Mouse (Mus musculus) v-Abl transformed pro-B cells (cell line): Measurements from ENCODE around the gene Itgb5.

Experiments
- in situ Hi-C, 2 experiments: fragments of 400-800 bp; cut with MboI; formaldehyde crosslinking; loops; one replicate each; pipeline ENCODE4 v1.15.1; 2025; ENCODE audit not compliant: unreplicated experiment in 2 of 2

Itgb5 gene

GRCm38 (mm10) chr16:33829301-33829831 is at the start of gene Itgb5:
Gene Itgb5, plus strand, starts transcription at chr16:33829665.
- in situ Hi-C loops, result loop anchor here (5.0 to 10.0 kb wide), 4 partner anchors 115 to 885 kb away; no protein-coding TSS in a partner anchor

- in situ Hi-C loops, result no loop called here
Measured at GRCm38 (mm10) chr16:33781789-33782728, 47.4 kb upstream of the Itgb5 start.

GRCm38 (mm10) chr16:33782729-33783091 is 46.8 kb upstream of the Itgb5 start:
- in situ Hi-C loops, result no loop called here

- in situ Hi-C loops, result no loop called here
Measured at GRCm38 (mm10) chr16:33784547-33784946, 44.9 kb upstream of the Itgb5 start.

GRCm38 (mm10) chr16:33785092-33785704 is 44.3 kb upstream of the Itgb5 start:
- in situ Hi-C loops, result no loop called here

GRCm38 (mm10) chr16:33786657-33787390 is 42.6 kb upstream of the Itgb5 start:
- in situ Hi-C loops, result no loop called here

GRCm38 (mm10) chr16:33793846-33794791 is 35.3 kb upstream of the Itgb5 start, which contains the start of gene Muc13:
Gene Muc13, plus strand, starts transcription at chr16:33794037.
- in situ Hi-C loops, result loop anchor here in 1 of 2 experiments (5.0 kb wide), 1 partner anchor 47 kb away; no protein-coding TSS in a partner anchor

GRCm38 (mm10) chr16:33795106-33795505 is 34.4 kb upstream of the Itgb5 start:
- in situ Hi-C loops, result loop anchor here in 1 of 2 experiments (5.0 kb wide), 1 partner anchor 48 kb away; no protein-coding TSS in a partner anchor

GRCm38 (mm10) chr16:33795887-33796286 is 33.6 kb upstream of the Itgb5 start:
- in situ Hi-C loops, result loop anchor here in 1 of 2 experiments (5.0 kb wide), 1 partner anchor 49 kb away; no protein-coding TSS in a partner anchor

GRCm38 (mm10) chr16:33796756-33797155 is 32.7 kb upstream of the Itgb5 start:
- in situ Hi-C loops, result loop anchor here in 1 of 2 experiments (5.0 kb wide), 1 partner anchor 49 kb away; no protein-coding TSS in a partner anchor

GRCm38 (mm10) chr16:33797860-33798259 is 31.6 kb upstream of the Itgb5 start:
- in situ Hi-C loops, result loop anchor here in 1 of 2 experiments (5.0 kb wide), 1 partner anchor 51 kb away; no protein-coding TSS in a partner anchor

- in situ Hi-C loops, result no loop called here
Measured at GRCm38 (mm10) chr16:33810002-33810401, 19.5 kb upstream of the Itgb5 start.

GRCm38 (mm10) chr16:33818413-33819165 is 10.9 kb upstream of the Itgb5 start:
- in situ Hi-C loops, result loop anchor here in 1 of 2 experiments (5.0 kb wide), 1 partner anchor 294 kb away; no protein-coding TSS in a partner anchor

- in situ Hi-C loops, result loop anchor here (5.0 to 10.0 kb wide), 4 partner anchors 124 to 894 kb away; no protein-coding TSS in a partner anchor
Measured at GRCm38 (mm10) chr16:33820269-33821178, 8.9 kb upstream of the Itgb5 start.

GRCm38 (mm10) chr16:33824603-33825002 is 4.9 kb upstream of the Itgb5 start:
- in situ Hi-C loops, result loop anchor here (5.0 to 10.0 kb wide), 6 partner anchors 120 to 890 kb away; no protein-coding TSS in a partner anchor

- in situ Hi-C loops, result loop anchor here (5.0 to 10.0 kb wide), 4 partner anchors 116 to 886 kb away; no protein-coding TSS in a partner anchor
Measured at GRCm38 (mm10) chr16:33828496-33828895, 969 bp upstream of the Itgb5 start.
